Mouse (Mus musculus): Measurements from ENCODE around the gene Sept12.

DNA sequence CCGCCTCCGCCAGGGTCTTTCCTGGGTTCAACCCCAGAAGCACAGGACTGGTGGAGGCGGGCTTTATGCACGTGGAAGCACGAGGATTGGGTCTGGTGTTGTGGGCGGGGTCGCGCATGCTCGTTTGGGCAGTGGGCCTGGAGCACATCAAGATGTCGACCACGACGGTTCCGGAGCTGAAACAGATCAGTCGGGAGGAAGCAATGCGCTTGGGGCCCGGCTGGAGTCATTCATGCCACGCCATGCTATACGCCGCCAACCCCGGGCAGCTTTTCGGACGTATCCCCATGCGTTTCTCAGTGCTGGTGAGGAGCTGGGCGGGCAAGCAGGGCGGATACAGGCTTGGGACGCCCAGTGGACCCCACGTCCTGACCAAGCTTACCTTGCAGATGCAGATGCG, 58.7 kb downstream of the Sept12 start:
- TF ChIP-seq GATA1 (IDR thresholded peaks at IDR 0.05; ENCODE audit: low read length) (no peak), TAL1 (IDR thresholded peaks at IDR 0.05; ENCODE audit: low read length) (no peak)
